10 mouse cellular contexts compared by ENCODE assay signal in genomic region chr6:108231892-108232710, GRCm38 (mm10). TPM values are rescaled to one million over a fixed set of nuclear protein-coding genes. Genes with fewer than 3 reads are reported as not detected.
DNase-seq lines count a peak whose midpoint lies in the region; ATAC-seq lines count a peak whose summit lies in the region.
"Had no signal": no experiment of that assay in that cellular context is flagged by ENCODE, and none has a peak within 500 bp of the region (broad histone marks: within the 10 kb centered on the region; RNA-seq: fewer than 3 reads in every experiment).

No protein-coding gene starts in this region.

- no peak overlapping the region for H3K9ac ChIP-seq in heart, embryonic 13.5 days
- no peak overlapping the region for H3K9ac ChIP-seq in limb, embryonic 12.5 days (replicated peaks)

- peaks cover 73% of the 10 kb centered on the region for H3K4me1 ChIP-seq in heart, embryonic 13.5 days
- H3K4me1 ChIP-seq in limb, embryonic 12.5 days (replicated peaks) = peaks cover 52% of the 10 kb centered on the region
- H3K4me1 ChIP-seq in limb, embryonic 10.5 days = peaks cover 58% of the 10 kb centered on the region

- no peaks in the 10 kb centered on the region for H3K27me3 ChIP-seq in heart, embryonic 13.5 days (replicated peaks)
- H3K27me3 ChIP-seq in limb, embryonic 12.5 days = no peaks in the 10 kb centered on the region
- H3K27me3 ChIP-seq in limb, embryonic 10.5 days (ENCODE audit: low read depth, poor library complexity, severe bottlenecking) = no peaks in the 10 kb centered on the region

- H3K9me3 ChIP-seq in heart, embryonic 13.5 days = no peaks in the 10 kb centered on the region
- H3K9me3 ChIP-seq in limb, embryonic 12.5 days = no peaks in the 10 kb centered on the region
- H3K9me3 ChIP-seq in limb, embryonic 10.5 days (replicated peaks) = no peaks in the 10 kb centered on the region

- no peaks in the 10 kb centered on the region for H3K36me3 ChIP-seq in heart, embryonic 13.5 days
- no peaks in the 10 kb centered on the region for H3K36me3 ChIP-seq in limb, embryonic 12.5 days
- H3K36me3 ChIP-seq in limb, embryonic 10.5 days = no peaks in the 10 kb centered on the region

- no peak for ATAC-seq in heart, embryonic 13.5 days (ENCODE audit: extremely low read depth, insufficient number of reproducible peaks, low FRiP score, low TSS enrichment)
- 0 out of 2 replicates have a peak, but pooled peaks have one; percentile 16 for ATAC-seq in limb, embryonic 12.5 days (ENCODE audit: insufficient number of reproducible peaks, insufficient read depth, low FRiP score, low TSS enrichment, low read depth)
- peak; percentile 69 for ATAC-seq in common myeloid progenitor, adult 5-6 weeks (replicated peaks; ENCODE audit: low read depth, poor library complexity, severe bottlenecking)
- ATAC-seq in megakaryocyte-erythroid progenitor cell, adult 5-6 weeks (replicated peaks; ENCODE audit: low FRiP score, low TSS enrichment, poor library complexity, severe bottlenecking) = peak; percentile 13; the same call in 1 of the 2 replicates

- H3K27ac ChIP-seq in heart, embryonic 13.5 days (replicated peaks) = peak overlapping the region; percentile 73
- H3K27ac ChIP-seq in limb, embryonic 12.5 days = no peak overlapping the region
- H3K27ac ChIP-seq in limb, embryonic 10.5 days = no peak overlapping the region

- no peak overlapping the region for H3K4me3 ChIP-seq in heart, embryonic 13.5 days
- H3K4me3 ChIP-seq in limb, embryonic 12.5 days (replicated peaks) = no peak overlapping the region
- no peak overlapping the region for H3K4me3 ChIP-seq in limb, embryonic 10.5 days

- DNase-seq in heart, adult 8-10 months (ENCODE audit: low spot score) = no peak
- no peak for DNase-seq in limb, embryonic 10.5 days (ENCODE audit: low spot score)
- DNase-seq in gastrocnemius, adult 8-10 months (ENCODE audit: low spot score in 2 of 2) = no peak
- DNase-seq in adrenal gland, postnatal 10 days = no peak
- DNase-seq: cerebellum, adult 9-11 months; midbrain, embryonic 14.5 days had no signal

- WGBS in heart, embryonic 13.5 days = 70% methylated on average over 11 of the region's 11 CpGs
- 71% methylated on average over 11 of the region's 11 CpGs for WGBS in limb, embryonic 12.5 days
- WGBS in limb, embryonic 10.5 days = 76% methylated on average over 11 of the region's 11 CpGs

- no peak overlapping the region for H3K4me2 ChIP-seq in heart, embryonic 13.5 days
- no peak overlapping the region for H3K4me2 ChIP-seq in limb, embryonic 12.5 days

RNA-seq across cellular contexts. Expression of gene Itpr1, which starts 19.2 kb away (rescaled TPM):
- 11.1 and 12.1 TPM in 2 replicates for polyA plus RNA-seq in heart, embryonic 13.5 days (2015; fragmentation: Nextera tagmentation; extraction: Ambion mirVana)
- total RNA-seq in heart, adult 8-10 months (2022) = 10 to 100 TPM; 33.9 to 36.9 (median 36.4) TPM
- 10.4 and 11.1 TPM in 2 replicates for polyA plus RNA-seq in limb, embryonic 12.5 days (2016; fragmentation: Nextera tagmentation; extraction: Ambion mirVana)
- polyA plus RNA-seq in limb, embryonic 10.5 days (2016; fragmentation: Nextera tagmentation; extraction: Ambion mirVana) = 8.2 and 9.8 TPM in 2 replicates
- 100 and 111 TPM in 2 replicates for total RNA-seq in common myeloid progenitor, adult 5-6 weeks (2017)
- total RNA-seq in megakaryocyte-erythroid progenitor cell, adult 5-6 weeks (2014; fragmentation: Nextera tagmentation) = 24.8 and 25.7 TPM in 2 replicates
- total RNA-seq in megakaryocyte-erythroid progenitor cell, adult 5-6 weeks (2017) = 57.6 and 66.5 TPM in 2 replicates
- total RNA-seq in gastrocnemius, adult 8-10 months (2022) = 10 to 100 TPM; 10.2 to 18.0 (median 13.8) TPM
- total RNA-seq in adrenal gland, postnatal 10 days (2021) = 100 to 1,000 TPM; 100 to 111 TPM

RNA-seq across cellular contexts. Expression of gene Sumf1, which starts 46.7 kb away (rescaled TPM):
- polyA plus RNA-seq in heart, embryonic 13.5 days (2015; fragmentation: Nextera tagmentation; extraction: Ambion mirVana) = 18.9 and 22.1 TPM in 2 replicates
- total RNA-seq in heart, adult 8-10 months (2022) = 10 to 100 TPM; 11.5 to 13.4 (median 12.8) TPM
- polyA plus RNA-seq in limb, embryonic 12.5 days (2016; fragmentation: Nextera tagmentation; extraction: Ambion mirVana) = 18.4 and 18.9 TPM in 2 replicates
- polyA plus RNA-seq in limb, embryonic 10.5 days (2016; fragmentation: Nextera tagmentation; extraction: Ambion mirVana) = 12.9 and 14.2 TPM in 2 replicates
- total RNA-seq in common myeloid progenitor, adult 5-6 weeks (2017) = 13.6 and 19.5 TPM in 2 replicates
- 4.9 and 10.9 TPM in 2 replicates for total RNA-seq in megakaryocyte-erythroid progenitor cell, adult 5-6 weeks (2014; fragmentation: Nextera tagmentation)
- 8.9 and 15.5 TPM in 2 replicates for total RNA-seq in megakaryocyte-erythroid progenitor cell, adult 5-6 weeks (2017)
- total RNA-seq in gastrocnemius, adult 8-10 months (2022) = 1 to 10 TPM; 6.7 to 9.9 (median 7.6) TPM
- 10 to 100 TPM; 25.9 to 27.6 TPM for total RNA-seq in adrenal gland, postnatal 10 days (2021)
